Mouse (Mus musculus): Measurements from ENCODE around the gene Bid. TPM values are rescaled to one million over a fixed set of nuclear protein-coding genes. Genes with fewer than 3 reads are reported as not detected.

Bid gene
- polyA plus RNA-seq, 1 experiment from 2014 or later: 25.1 TPM

DNA sequence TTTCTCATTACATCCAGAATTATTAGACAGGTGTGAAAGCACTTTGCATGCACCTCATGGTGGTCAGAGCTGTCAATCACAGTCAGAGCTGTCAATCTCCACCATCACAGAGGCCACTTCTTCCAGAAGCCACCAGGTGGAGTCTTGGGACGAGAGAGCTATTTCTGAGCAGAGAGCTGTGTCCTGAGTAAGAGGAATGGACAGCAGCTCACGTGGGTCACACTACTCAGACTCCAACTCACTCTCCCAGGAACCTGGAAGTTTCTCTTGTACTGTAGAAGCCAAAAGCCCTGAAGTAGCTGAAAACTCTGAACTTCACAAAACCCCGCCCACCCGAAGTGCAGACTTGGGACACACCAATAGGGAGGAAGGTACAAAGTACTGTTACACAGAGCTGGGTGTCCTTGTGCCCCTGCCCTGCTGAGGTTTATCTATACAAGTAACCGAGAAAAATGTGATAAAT lies 13.2 kb downstream of the Bid start:
- 55% methylated on average over 5 of the region's 5 CpGs for WGBS
- Histone ChIP-seq H3K9me3 (ENCODE audit: control insufficient read depth, low read length) (no peaks in the 10 kb centered on the region), H3K27me3 (ENCODE audit: control insufficient read depth, insufficient read depth, low read length) (no peaks in the 10 kb centered on the region), H3K9ac (ENCODE audit: low read depth, low read length) (no peak overlapping the region), H3K4me1 (ENCODE audit: control insufficient read depth, insufficient read depth, low read length) (no peaks in the 10 kb centered on the region), H3K36me3 (ENCODE audit: control insufficient read depth, insufficient read depth, low read length) (no peaks in the 10 kb centered on the region), H3K4me2 (replicated peaks; ENCODE audit: low read depth, low read length) (no peak overlapping the region), H3K4me3 (ENCODE audit: low read length) (no peak overlapping the region), H3K27ac (ENCODE audit: low read depth, low read length) (no peak overlapping the region)
- ATAC-seq (ENCODE audit: low FRiP score, low TSS enrichment): peak; percentile 64; the same call in 1 of the 2 replicates

DNA sequence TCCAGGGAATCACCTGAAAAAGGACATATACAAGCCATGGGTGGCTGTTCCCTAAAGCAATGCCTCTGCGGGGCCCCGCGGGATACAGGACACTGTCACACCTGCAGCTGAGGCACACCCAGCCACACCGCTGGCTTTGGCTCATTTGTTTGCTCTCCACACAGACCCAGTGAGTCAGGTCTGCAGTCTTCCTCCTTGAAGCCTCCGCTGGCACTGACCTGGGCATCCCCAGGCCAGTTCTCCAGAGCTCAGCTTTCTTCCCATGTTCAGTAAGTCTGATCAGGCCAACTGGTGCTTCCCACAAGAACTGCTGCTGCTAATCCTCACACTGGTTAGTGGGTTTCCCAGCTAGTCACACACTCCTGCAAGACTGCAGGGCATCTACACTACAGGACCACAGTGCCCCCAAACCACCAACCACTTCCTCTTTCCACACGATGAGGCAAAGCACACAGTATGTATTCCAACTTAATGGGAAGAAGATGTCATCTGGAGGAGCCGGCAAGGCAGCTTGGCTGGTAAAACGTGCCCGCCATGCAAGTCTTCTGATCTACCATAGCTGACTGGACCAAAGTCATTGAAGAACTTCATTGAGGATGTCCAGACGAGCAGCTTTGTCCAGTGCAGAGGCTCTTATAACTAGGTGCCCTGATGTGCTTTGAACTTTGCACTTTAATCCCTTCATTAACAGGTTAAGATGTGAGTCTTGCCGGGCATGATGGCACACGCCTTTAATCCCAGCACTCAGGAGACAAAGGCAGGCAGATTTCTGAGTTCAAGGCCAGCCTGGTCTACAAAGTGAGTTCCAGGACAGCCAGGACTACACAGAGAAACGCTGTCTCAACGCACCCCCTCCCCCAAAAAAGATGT lies 14.6 kb downstream of the Bid start:
- Histone ChIP-seq H3K27me3 (ENCODE audit: control insufficient read depth, insufficient read depth, low read length) (no peaks in the 10 kb centered on the region), H3K4me2 (replicated peaks; ENCODE audit: low read depth, low read length) (no peak overlapping the region), H3K4me1 (ENCODE audit: control insufficient read depth, insufficient read depth, low read length) (no peaks in the 10 kb centered on the region), H3K36me3 (ENCODE audit: control insufficient read depth, insufficient read depth, low read length) (no peaks in the 10 kb centered on the region), H3K9ac (ENCODE audit: low read depth, low read length) (no peak overlapping the region), H3K27ac (ENCODE audit: low read depth, low read length) (no peak overlapping the region), H3K9me3 (ENCODE audit: control insufficient read depth, low read length) (no peaks in the 10 kb centered on the region), H3K4me3 (ENCODE audit: low read length) (no peak overlapping the region)
- no peak for ATAC-seq (ENCODE audit: low FRiP score, low TSS enrichment)
- WGBS: 90% methylated on average over 14 of the region's 14 CpGs

DNA sequence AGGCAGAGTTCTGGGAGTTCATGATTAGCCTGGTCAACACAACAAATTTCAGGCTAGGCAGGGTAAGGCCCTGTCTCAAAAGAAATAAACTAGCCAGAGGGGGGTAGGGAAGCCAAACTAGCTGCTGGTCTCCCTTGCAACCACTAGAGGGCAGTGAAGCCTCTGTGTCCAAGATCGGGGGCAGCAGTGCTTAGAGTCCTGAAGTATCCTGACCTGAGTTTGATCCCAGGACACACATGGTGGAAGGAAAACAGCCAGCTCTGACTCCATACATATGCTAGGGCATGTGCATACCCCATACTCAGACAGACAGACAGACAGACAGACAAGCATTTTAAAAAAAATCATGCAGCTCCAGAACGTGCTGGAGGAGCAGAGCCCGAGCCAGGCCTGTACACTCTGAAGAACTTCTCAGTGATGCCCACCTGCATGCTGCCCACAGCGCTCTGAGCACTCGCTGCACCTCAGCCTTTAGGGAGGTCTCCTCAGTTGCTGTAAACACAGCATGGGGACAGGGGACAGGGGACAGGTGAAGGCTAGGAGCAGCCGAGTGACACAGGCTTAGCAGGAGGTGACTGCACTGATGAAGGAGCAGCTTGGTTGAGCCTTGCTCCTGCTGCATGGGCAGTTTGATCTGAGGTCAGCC lies 18.3 kb downstream of the Bid start:
- H3K9ac ChIP-seq (ENCODE audit: low read depth, low read length): no peak overlapping the region
- no peak overlapping the region for H3K27ac ChIP-seq (ENCODE audit: low read depth, low read length)
- H3K4me1 ChIP-seq (ENCODE audit: control insufficient read depth, insufficient read depth, low read length): no peaks in the 10 kb centered on the region
- H3K9me3 ChIP-seq (ENCODE audit: control insufficient read depth, low read length): no peaks in the 10 kb centered on the region
- no peaks in the 10 kb centered on the region for H3K27me3 ChIP-seq (ENCODE audit: control insufficient read depth, insufficient read depth, low read length)
- H3K36me3 ChIP-seq (ENCODE audit: control insufficient read depth, insufficient read depth, low read length): peaks cover 13% of the 10 kb centered on the region; the same call in 1 of the 2 replicates
- H3K4me2 ChIP-seq (replicated peaks; ENCODE audit: low read depth, low read length): no peak overlapping the region
- ATAC-seq (ENCODE audit: low FRiP score, low TSS enrichment): peak; percentile 28; the same call in 1 of the 2 replicates
- no peak overlapping the region for H3K4me3 ChIP-seq (ENCODE audit: low read length)
- WGBS: 74% methylated on average over 6 of the region's 6 CpGs

DNA sequence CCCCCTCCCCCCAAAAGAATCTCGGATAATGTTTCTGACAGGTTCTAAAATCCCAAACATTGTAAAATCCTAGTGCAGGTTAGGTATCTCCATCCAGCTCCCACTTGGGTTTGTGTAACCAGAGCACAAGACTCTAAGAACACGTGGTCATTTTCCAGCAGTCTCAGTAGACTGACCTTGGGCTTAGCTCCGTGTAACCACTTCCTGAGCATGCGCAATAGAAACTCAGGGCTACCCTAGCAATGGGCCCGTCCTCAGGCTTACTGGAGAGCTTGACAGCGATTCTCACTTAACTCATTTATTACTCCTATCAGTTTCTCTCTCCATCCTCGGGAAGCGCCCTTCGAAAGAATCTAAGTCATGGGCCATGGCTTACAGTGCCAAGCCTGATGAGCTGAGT lies 22.1 kb downstream of the Bid start:
- Histone ChIP-seq H3K4me2 (replicated peaks; ENCODE audit: low read depth, low read length) (no peak overlapping the region), H3K27ac (ENCODE audit: low read depth, low read length) (no peak overlapping the region), H3K4me1 (ENCODE audit: control insufficient read depth, insufficient read depth, low read length) (no peaks in the 10 kb centered on the region), H3K27me3 (ENCODE audit: control insufficient read depth, insufficient read depth, low read length) (no peaks in the 10 kb centered on the region), H3K9ac (ENCODE audit: low read depth, low read length) (no peak overlapping the region), H3K4me3 (ENCODE audit: low read length) (no peak overlapping the region), H3K9me3 (ENCODE audit: control insufficient read depth, low read length) (no peaks in the 10 kb centered on the region), H3K36me3 (ENCODE audit: control insufficient read depth, insufficient read depth, low read length) (peaks cover 31% of the 10 kb centered on the region; the same call in 1 of the 2 replicates)
- WGBS: 78% methylated on average over 9 of the region's 9 CpGs
- no peak for ATAC-seq (ENCODE audit: low FRiP score, low TSS enrichment)

DNA sequence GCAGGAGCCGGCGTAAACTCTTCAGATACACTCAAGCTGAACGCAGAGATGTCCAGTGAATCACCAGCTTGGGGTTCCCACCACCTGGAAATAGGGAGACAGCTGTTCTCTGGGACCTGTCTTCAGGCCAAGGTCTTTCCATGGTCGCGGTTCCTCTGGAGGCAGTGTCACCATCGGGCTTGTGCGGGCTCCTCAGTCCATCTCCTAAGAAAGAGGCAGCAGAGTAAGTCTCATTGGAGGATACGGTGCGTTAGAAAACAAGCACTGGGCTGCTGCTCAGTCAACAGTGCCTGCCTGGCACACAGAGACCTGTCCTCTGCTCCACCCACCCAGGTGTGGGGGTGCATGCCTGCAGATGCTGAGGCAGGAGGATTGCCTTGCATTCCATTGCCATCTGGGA lies 22.6 kb downstream of the Bid start:
- Histone ChIP-seq H3K9me3 (ENCODE audit: control insufficient read depth, low read length) (no peaks in the 10 kb centered on the region), H3K4me3 (ENCODE audit: low read length) (no peak overlapping the region), H3K4me1 (ENCODE audit: control insufficient read depth, insufficient read depth, low read length) (no peaks in the 10 kb centered on the region), H3K9ac (ENCODE audit: low read depth, low read length) (no peak overlapping the region), H3K27ac (ENCODE audit: low read depth, low read length) (no peak overlapping the region), H3K36me3 (ENCODE audit: control insufficient read depth, insufficient read depth, low read length) (peaks cover 36% of the 10 kb centered on the region; the same call in 1 of the 2 replicates), H3K4me2 (replicated peaks; ENCODE audit: low read depth, low read length) (no peak overlapping the region), H3K27me3 (ENCODE audit: control insufficient read depth, insufficient read depth, low read length) (no peaks in the 10 kb centered on the region)
- 97% methylated on average over 9 of the region's 9 CpGs for WGBS
- ATAC-seq (ENCODE audit: low FRiP score, low TSS enrichment): no peak

DNA sequence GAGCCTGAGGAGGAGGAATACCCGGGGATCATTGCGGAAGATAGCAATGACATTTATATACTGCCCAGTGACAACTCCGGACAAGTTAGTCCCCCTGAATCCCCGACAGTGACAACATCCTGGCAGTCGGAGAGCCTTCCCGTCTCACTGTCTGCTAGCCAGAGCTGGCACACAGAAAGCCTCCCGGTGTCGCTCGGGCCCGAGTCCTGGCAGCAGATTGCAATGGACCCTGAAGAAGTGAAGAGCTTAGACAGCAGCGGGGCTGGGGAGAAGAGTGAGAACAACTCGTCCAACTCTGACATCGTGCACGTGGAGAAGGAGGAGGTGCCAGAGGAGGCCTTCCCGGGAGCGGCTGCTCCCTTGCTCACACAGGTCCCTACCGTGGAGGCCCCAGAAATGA lies 30.0 kb downstream of the Bid start:
- WGBS: 86% methylated on average over 17 of the region's 17 CpGs
- no peak overlapping the region for H3K27ac ChIP-seq (ENCODE audit: low read depth, low read length)
- no peak overlapping the region for H3K4me3 ChIP-seq (ENCODE audit: low read length)
- no peak overlapping the region for H3K9ac ChIP-seq (ENCODE audit: low read depth, low read length)
- H3K4me1 ChIP-seq (ENCODE audit: control insufficient read depth, insufficient read depth, low read length): no peaks in the 10 kb centered on the region
- H3K4me2 ChIP-seq (replicated peaks; ENCODE audit: low read depth, low read length): no peak overlapping the region
- H3K27me3 ChIP-seq (ENCODE audit: control insufficient read depth, insufficient read depth, low read length): no peaks in the 10 kb centered on the region
- peaks cover 4% of the 10 kb centered on the region; the same call in 1 of the 2 replicates for H3K9me3 ChIP-seq (ENCODE audit: control insufficient read depth, low read length)
- ATAC-seq (ENCODE audit: low FRiP score, low TSS enrichment): no peak
- peaks cover 55% of the 10 kb centered on the region for H3K36me3 ChIP-seq (ENCODE audit: control insufficient read depth, insufficient read depth, low read length)

DNA sequence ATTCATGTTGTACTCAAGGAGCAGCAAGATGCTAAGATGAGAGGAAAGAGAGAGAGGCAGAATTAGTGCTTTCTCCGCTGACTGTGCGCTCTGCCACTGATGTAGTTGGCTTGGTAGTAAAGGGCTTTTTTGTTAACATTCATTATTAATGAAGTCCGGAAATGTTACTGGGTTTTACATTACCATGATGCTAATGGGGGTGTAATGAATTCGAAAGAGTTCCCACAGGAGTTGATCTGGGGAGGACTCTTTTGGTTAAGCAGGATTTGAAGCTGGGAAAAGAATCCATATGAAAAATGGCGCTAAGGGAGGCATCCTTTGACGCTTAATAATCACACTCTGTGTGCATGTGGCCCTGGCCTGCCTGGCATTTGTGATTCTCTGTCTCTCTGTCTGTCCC lies 32.2 kb downstream of the Bid start:
- Histone ChIP-seq H3K9ac (ENCODE audit: low read depth, low read length) (no peak overlapping the region), H3K36me3 (ENCODE audit: control insufficient read depth, insufficient read depth, low read length) (peaks cover 45% of the 10 kb centered on the region), H3K9me3 (ENCODE audit: control insufficient read depth, low read length) (peaks cover 4% of the 10 kb centered on the region; the same call in 1 of the 2 replicates), H3K27me3 (ENCODE audit: control insufficient read depth, insufficient read depth, low read length) (no peaks in the 10 kb centered on the region), H3K4me2 (replicated peaks; ENCODE audit: low read depth, low read length) (no peak overlapping the region), H3K4me3 (ENCODE audit: low read length) (no peak overlapping the region), H3K4me1 (ENCODE audit: control insufficient read depth, insufficient read depth, low read length) (no peaks in the 10 kb centered on the region), H3K27ac (ENCODE audit: low read depth, low read length) (no peak overlapping the region)
- 96% methylated on average over 6 of the region's 6 CpGs for WGBS
- ATAC-seq (ENCODE audit: low FRiP score, low TSS enrichment): no peak

DNA sequence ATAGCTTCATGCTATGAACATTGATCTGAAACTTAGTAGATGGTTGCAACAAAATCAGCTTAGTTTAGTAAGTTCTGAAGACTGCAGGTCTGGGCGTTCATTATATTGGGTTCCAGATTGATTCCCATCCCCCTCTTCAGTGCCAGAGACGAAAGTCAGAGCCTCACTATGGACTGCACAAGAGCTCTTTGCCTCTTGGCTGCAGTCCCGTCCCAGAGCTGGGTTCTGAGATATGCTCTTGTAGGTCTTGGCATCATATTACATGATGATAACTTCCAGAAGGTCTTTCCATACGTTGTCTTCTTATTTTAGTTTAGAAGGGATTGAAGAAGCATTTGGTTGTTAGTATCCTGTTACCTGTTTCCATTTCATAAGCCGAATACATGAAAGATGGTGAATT lies 37.6 kb downstream of the Bid start:
- H3K36me3 ChIP-seq (ENCODE audit: control insufficient read depth, insufficient read depth, low read length): peaks cover 40% of the 10 kb centered on the region
- 87% methylated on average over 5 of the region's 5 CpGs for WGBS
- H3K4me2 ChIP-seq (replicated peaks; ENCODE audit: low read depth, low read length): no peak overlapping the region

DNA sequence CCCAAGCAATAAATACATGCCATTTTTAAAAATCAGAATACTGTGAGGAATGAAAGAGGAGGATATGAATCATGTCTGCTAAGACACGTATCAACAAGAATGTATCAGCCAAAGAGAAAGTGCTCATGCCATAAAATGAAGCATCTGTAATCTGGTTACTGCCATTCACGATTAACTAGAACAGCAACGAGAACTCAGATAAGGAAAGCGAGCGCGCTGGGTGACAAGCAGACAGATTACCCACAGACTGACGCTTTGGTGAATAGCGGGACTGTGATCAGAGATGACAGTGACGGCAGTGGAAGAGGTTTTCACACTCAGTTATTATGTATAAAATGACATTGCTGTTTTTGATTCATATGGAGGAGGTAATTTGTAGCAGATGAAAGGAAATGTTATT lies 42.8 kb downstream of the Bid start:
- Histone ChIP-seq H3K9me3 (ENCODE audit: control insufficient read depth, low read length) (no peaks in the 10 kb centered on the region), H3K36me3 (ENCODE audit: control insufficient read depth, insufficient read depth, low read length) (peaks cover 29% of the 10 kb centered on the region), H3K4me1 (ENCODE audit: control insufficient read depth, insufficient read depth, low read length) (no peaks in the 10 kb centered on the region), H3K9ac (ENCODE audit: low read depth, low read length) (no peak overlapping the region), H3K27ac (ENCODE audit: low read depth, low read length) (no peak overlapping the region), H3K4me2 (replicated peaks; ENCODE audit: low read depth, low read length) (no peak overlapping the region), H3K27me3 (ENCODE audit: control insufficient read depth, insufficient read depth, low read length) (no peaks in the 10 kb centered on the region), H3K4me3 (ENCODE audit: low read length) (no peak overlapping the region)
- 75% methylated on average over 9 of the region's 9 CpGs for WGBS
- no peak for ATAC-seq (ENCODE audit: low FRiP score, low TSS enrichment)

More for the DNA sequence above, 37.6 kb downstream of the Bid start:
- H3K9me3 ChIP-seq (ENCODE audit: control insufficient read depth, low read length): peaks cover 4% of the 10 kb centered on the region; the same call in 1 of the 2 replicates
- H3K9ac ChIP-seq (ENCODE audit: low read depth, low read length): no peak overlapping the region
- no peak overlapping the region for H3K27ac ChIP-seq (ENCODE audit: low read depth, low read length)
- no peak overlapping the region for H3K4me3 ChIP-seq (ENCODE audit: low read length)
- no peaks in the 10 kb centered on the region for H3K27me3 ChIP-seq (ENCODE audit: control insufficient read depth, insufficient read depth, low read length)
- no peak for ATAC-seq (ENCODE audit: low FRiP score, low TSS enrichment)
- no peaks in the 10 kb centered on the region for H3K4me1 ChIP-seq (ENCODE audit: control insufficient read depth, insufficient read depth, low read length)

Data from kidney, embryonic 14.5 days (tissue).